Mouse (Mus musculus) heart, adult 11 months (tissue): ENCODE data around the gene Fam240b.

Source experiments
- DNase-seq: peaks from one replicate; pipeline ENCODE4 v3.0.0; 2022

The Fam240b gene

DNA sequence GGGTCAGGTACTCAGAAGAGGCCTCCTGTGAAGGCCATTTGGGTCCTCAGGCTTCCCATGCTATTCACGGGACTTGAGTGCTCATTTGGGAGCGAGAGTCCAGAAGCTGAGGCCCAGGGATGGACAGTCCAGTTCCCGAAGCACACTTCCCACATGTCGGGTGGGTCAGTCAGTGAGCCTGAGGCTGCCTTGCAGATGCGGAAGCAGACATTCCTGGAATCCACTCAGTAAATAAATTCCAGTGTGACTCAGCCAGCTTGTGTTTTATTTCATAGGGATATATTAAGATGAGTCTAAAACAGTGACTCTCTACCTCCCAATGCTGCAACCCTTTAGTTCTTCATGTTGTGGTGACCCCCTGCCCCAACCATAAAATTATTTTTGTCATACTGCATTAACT is 58.1 kb downstream of the Fam240b start:
- DNase-seq: peak; percentile 77

DNA sequence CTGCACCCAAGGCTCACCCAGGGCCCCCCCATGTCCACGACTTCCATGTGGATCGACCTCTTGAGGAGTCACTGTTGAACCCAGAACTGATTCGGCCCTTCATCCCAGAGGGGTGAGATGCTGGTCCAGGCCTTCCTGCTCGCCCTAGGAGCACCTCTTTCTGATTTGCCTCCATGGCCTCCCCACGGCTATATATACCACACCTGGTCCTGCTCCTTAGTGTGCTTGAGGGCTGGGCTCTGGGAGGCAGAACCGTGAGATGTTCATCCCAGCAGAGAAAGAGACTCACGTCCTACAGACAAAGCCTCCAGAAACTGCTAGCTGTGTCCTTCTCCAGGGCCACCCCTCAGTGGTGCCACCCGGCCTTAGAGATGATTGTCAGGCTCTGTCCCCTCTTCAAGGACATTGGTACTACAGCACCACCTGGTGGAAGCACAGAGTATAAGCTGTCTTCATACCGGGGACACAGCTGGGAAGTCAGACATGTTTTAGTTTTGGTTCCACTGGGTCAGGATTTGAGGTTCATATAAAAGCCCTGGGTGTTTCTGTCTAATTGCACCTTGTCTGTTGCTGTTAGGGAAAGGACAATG is 58.6 kb downstream of the Fam240b start:
- peak; percentile 96 for DNase-seq

DNA sequence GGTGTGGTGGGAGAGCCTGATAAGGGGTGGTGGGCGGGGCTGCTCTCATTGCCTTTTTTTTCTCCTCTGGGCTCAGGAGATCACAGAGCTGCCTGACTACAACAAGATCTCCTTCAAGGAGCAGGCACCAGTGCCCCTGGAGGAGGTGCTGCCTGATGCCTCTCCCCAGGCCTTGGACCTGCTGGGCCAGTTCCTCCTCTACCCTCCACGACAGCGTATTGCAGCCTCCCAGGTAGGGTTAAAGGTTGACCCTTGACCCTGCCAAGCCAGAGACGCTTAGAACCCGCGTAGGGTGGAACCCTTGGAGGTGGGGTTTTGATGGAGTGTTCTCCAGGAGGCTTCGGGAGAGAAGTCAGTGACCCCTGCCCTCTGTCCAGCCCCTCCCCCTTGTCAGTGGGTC is 59.8 kb downstream of the Fam240b start:
- peak; percentile 85 for DNase-seq

GRCm38 (mm10) chr13:64432017-64432995 is 65.3 kb downstream of the Fam240b start, which contains the start of gene Cdk20:
TSS of gene Cdk20 (plus strand) at chr13:64432314.
- peak; percentile 100 for DNase-seq
